Mouse (Mus musculus): ENCODE results near the gene Smim13.
A peak's percentile ranks its signal among the peaks of the same experiment; 100 is the strongest.

DNA sequence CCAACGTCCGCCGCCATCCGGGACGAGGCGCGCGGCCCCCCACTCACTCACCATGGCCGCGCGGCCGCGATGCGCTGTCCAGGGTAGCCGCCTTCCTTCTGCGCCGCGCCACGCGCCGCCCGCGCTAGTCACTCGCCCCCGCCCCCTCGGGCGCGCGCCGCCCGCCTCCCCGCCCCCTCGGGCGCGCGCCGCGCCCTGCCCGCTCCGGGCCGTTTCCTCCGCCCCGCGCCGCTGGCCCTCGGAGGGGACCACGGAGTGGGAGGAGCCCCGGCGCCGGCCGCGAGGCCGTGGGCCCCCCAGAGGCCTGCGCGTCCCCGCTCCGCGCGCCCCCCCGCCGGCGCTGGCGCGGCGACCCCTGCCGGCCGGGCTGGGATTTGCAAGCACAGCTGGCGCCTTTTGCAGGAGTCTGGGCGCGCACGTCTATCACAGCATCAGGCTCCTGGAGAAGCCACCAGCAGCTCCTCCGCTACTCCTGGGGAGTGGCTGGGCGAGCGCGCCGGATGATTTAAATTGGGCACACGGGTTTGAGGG is 29.3 kb upstream of the Smim13 start, which contains the start of gene Elovl2:
- TF ChIP-seq POLR2A (IDR thresholded peaks at IDR 0.05; ENCODE audit: extremely low read depth, insufficient read depth, low read length) (peak; percentile 85), CTCF (IDR thresholded peaks at IDR 0.05; ENCODE audit: low read depth, low read length) (peak; percentile 76)

Data from liver, adult 2 months (tissue).